Mouse (Mus musculus): ENCODE results near the gene Gm20388.

Gm20388 gene

DNA sequence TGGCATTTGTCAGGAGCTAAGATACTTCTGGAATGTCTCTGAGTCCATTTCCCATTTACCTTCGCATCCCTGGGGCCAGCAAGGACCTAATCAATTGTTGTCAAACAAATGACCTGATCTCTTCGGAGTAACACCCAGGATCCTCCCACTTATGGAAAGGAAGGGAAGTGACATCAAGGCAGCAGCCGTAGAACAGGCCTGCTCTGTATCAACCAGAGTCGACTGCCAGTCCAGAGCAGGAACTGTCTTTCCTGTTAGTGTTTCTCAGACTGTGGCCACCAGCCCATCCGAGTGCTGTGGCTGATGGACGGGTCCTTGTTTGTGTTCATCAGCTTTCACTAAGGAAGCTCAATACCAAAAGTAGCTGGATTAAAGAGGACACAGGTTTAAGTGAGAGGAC lies 213.6 kb downstream of the Gm20388 start:
- no peak for DNase-seq (ENCODE audit: low read depth)

- no peak for DNase-seq (ENCODE audit: low read depth)
Measured at GRCm38 (mm10) chr8:120124836-120125389, 214.3 kb downstream of the Gm20388 start.

DNA sequence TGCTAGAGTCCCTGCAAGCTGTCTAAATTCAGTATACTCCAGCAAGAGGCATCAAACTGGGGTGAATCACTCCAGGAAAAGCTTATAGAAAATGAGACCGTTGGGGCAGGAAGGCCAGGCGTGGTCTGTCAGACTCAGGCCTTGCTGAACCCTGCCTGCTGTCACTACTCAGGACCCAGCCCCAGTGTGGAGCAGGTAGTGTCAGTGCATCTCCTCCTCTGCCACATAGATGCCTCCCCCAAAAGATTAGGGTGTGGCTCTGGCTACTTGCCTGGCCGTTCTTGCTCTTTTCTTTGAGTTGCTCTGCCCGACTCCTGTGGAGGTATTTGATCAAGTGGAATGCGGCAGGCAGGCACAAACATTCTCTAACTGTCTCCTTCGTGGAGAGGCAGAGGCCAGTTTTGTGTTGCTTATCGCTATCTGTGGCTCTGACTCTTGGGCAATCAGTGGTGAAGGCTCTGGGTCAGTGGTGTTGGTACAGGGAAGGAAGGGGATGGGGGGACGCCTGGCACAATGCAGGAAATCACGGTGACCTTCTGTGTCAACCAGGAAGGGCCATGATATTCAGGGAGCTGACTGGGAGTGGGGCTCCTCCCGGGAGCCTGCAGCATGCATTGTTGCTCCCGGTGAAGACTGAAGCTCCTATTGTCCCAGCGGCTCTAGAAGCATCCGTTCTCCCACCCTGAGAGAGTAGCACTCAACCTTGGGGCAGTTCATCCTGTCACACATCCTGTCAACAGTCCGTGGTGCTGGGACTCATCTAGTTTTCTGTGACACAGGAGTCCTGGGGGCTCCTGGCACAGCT lies 215.9 kb downstream of the Gm20388 start:
- DNase-seq (ENCODE audit: low read depth) = peak; percentile 23

DNA sequence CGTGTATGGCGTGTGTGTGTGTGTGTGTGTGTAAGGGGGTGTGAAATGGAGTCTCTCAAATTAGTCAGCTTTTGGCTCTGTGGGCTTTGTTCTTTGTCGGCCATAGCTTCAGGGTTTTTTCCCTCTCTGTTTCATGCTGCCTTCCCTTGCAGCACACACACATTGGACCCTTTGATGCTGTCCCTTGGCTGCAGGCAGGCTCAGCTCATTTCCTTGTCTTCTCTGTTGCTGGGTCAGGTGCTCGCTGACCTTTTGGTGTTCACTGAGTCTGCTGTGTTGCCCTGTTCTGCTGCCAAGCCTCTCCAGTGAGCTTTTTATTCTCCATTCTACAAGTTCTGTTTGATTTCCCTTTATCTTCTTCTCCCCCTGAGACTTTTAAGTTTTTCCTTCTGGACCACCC lies 218.9 kb downstream of the Gm20388 start:
- DNase-seq (ENCODE audit: low read depth) = no peak

DNA sequence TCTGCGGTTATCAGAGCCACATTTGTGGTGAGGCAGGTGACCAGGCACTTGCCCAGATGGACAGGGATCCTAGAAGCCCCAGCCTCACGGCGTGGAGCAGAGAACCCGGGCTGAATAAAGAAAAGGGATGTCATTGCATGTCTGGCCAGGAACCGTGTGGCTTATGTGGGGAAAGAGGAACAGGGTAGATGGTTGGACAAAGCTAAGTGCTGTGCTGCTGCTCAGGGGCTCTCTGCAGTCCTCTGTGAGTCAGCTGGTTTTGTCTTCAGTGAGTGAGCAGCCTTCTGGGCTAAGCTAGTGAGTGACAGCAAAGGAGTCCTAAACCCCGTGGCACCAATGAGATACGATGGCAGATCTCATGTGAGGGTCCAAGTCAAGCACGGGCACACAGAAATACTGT lies 220.5 kb downstream of the Gm20388 start:
- no peak for DNase-seq (ENCODE audit: low read depth)

DNA sequence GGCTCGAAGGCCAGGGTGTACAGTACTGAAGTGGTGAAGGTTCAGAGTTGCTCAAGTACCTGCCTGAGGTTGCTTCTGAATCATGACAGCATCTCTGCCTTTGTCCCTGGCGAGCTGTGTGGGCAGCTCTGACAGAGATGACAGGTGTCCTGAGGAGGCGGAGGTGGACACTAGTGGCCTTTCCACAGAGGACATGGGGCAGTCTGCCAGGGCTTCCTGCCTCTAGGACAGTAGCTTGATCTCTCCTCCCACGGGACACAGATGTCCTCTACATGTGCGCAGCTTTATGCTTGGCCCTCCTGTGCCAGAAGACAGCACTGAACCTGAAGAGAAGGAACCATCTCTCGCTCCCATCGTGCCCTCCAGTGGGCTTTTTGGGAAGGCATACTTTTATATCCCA lies 222.5 kb downstream of the Gm20388 start:
- DNase-seq (ENCODE audit: low read depth) = no peak

- DNase-seq (ENCODE audit: low read depth) = no peak
Measured at GRCm38 (mm10) chr8:120135687-120136086, 225.0 kb downstream of the Gm20388 start.

- DNase-seq (ENCODE audit: low read depth) = no peak
Measured at GRCm38 (mm10) chr8:120136618-120137017, 226.0 kb downstream of the Gm20388 start.

GRCm38 (mm10) chr8:120138958-120139357 lies 228.3 kb downstream of the Gm20388 start:
- DNase-seq (ENCODE audit: low read depth) = no peak

DNA sequence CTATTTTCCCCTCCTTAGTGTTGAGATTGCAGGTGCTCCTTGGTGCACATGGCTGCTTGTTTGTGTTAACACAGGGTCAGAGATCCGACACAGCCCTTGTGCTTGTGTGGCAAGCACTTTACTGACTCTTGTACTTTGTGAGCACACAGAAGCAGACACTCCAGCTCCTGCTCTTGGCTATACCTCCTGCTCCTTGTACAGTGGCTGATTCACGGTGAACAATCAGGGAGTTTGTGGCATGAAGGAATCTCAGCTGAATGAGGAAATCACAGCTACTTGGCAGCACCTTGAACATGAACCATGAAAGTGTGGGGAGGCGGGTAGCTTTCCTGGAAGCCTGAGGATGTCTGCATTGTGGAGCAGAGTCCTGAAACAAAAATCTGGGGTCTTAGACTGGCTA lies 230.1 kb downstream of the Gm20388 start:
- DNase-seq (ENCODE audit: low read depth) = peak; percentile 39

GRCm38 (mm10) chr8:120143911-120144651 lies 233.4 kb downstream of the Gm20388 start:
- DNase-seq (ENCODE audit: low read depth) = no peak

DNA sequence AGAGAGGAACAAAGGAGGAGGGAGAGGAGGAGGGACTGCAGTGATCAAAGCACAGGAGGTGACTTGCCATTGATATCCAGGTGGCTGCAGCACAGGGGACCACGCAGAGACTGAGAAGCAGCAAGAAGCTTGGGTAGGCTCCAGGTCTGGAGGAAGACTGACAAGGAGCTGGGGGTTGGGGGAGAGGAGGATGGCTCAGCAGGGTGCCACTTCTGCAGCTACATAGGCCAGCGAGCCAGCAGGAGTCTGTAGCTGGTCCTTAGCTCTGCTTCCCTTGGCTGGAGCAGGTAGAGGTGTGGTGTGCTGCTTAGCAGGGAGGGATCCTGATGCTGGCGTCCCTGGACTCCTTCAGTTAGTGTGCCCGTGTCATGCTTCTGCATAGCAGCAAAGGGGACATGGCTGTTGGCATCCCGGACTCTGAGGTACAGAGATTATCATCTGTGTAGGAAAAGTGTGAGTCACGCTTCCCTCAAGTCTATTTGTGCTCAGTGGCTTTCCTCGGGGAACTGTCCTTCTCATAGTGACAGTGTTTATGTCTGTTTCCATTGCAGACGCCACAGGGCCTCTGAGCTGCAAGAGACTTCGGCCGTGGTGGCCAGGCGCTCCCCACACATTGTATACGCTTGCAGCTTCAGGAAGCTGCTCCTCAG lies 234.1 kb downstream of the Gm20388 start:
- no peak for DNase-seq (ENCODE audit: low read depth)

DNA sequence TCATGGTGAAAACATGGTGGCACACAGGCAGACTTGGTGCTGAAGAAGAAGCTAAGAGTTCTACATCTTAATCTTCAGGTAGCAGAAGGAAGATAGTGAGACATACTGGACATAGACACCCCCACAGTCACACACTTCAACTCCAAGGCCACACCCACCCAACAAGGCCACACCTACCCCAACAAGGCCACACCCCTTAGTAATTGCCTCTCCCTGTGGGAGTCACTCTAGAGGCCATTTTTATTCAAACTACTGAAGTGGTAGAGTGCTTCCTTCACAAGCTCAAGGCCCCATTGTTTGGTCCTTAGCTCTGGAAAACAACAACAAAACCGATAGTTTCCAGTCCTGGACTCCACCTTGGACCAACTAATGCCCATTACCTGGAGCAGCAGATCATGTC lies 235.4 kb downstream of the Gm20388 start:
- DNase-seq (ENCODE audit: low read depth) = no peak

GRCm38 (mm10) chr8:120150028-120150427 lies 239.4 kb downstream of the Gm20388 start:
- DNase-seq (ENCODE audit: low read depth) = no peak

GRCm38 (mm10) chr8:120151151-120151550 lies 240.5 kb downstream of the Gm20388 start:
- no peak for DNase-seq (ENCODE audit: low read depth)

DNA sequence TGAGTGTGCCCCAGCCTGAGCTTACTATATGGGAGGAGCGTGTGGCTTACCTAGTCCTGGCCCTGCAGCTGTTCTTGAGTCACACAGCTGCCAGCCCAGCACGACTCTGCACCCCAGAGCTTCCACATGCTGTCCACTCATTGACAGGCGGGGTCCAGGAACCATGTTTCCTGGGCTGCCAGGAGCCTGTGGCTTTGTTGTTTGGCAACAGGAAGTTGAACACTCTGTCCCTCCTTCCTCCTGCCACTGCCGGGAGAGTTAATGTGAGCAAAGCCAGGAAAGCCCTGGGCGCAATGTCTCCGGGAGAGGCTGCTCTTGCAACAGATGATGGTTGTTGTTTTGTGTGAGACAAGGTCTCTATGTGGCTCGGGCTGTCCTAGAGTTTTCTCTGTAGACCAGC lies 242.0 kb downstream of the Gm20388 start:
- no peak for DNase-seq (ENCODE audit: low read depth)

DNA sequence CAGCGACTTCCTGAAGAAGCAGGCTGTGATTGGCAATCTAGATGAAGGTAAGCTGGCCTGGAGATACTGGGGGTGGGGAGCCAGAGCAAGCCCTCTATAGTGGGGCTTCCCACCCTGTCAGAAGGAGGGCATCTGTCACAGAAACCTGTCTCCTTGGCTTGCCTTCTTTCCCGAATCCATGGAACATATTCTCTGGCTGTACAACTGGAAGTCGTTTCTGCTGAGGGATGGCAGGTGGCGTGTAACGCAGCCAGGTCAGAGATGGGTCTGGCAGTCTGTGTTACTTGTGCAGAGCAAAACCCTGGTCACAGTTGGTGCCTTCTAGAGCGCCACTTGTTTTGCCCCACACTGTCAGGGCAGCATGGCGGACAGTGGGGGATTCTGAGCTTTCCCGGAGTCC lies 249.7 kb downstream of the Gm20388 start:
- no peak for DNase-seq (ENCODE audit: low read depth)

DNA sequence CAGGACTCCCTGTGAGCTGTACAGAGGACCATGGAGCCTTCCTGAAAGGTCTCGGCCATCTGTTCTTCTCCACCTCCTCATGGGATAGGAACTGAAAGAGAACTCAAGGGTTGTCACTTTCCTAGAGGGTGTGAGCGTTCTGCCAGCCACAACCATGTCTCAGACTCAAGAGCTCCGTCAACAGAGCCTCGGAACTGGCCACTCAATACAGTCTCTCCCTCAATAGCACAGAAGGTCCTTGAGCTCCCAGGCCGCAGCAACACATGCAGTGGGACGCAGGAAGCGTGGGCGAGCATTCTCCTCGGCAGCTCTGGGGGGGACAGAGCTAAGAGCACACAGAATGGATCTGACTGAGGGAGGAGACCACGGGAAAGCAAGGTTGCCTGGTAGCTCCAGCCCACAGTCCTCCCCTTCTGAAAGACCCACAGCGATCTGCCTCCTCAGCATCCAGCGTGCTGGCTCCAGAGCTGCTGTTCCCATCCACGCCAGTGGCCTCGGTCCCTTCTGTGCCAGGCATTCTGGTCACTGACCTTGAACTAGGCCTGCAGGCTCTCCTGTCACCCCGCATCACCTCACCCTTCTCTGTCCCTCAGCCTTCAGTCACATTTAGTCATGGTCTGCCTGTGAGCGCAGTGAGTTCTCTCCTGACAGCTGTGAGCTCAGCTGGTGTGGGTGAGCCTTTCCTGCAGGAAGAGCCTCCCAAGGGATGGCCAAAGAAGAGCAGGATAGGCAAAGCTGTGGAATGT lies 251.2 kb downstream of the Gm20388 start:
- DNase-seq (ENCODE audit: low read depth) = no peak

DNA sequence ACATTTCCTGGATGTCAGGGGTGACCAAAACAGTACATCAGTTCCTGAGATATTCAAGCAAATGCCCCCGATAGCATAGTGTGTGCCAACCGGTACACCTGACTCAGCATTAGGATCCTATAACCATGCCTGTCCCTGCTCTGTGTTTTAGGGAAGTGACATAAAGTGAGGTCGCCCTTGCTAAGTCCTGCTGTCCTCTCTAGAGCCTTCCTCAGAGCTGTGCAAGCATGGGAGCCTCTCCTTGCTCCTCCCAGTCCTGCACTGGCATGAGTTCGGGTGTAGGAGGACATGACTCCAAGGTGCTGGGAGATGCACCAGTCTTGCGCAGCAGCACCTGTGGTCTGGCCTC lies 251.7 kb downstream of the Gm20388 start:
- DNase-seq (ENCODE audit: low read depth) = no peak

- no peak for DNase-seq (ENCODE audit: low read depth)
Measured at GRCm38 (mm10) chr8:120163376-120163775, 252.7 kb downstream of the Gm20388 start.

GRCm38 (mm10) chr8:120164026-120164425 lies 253.4 kb downstream of the Gm20388 start:
- no peak for DNase-seq (ENCODE audit: low read depth)

DNA sequence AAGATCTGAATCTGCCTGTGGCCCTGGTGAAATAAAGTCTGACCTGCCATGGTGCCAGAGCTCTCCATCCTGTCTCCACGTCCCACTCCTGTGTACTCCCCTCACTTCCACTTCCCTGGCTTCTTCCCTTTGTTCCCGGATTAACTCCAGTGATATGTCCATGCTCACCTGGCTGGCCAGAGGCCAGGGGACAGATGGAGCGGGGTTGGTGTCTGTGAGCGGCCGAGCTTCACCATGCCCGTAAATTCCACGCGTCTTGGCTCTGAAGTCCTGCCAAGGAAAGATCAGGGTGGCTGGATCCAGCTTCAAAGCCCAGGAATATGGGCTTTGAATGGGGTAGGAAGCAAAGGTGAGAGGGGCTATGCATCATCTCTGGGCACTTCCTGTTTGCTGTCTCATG lies 256.5 kb downstream of the Gm20388 start:
- DNase-seq (ENCODE audit: low read depth) = no peak

Measured in NIH3T3 (cell line).